Mouse (Mus musculus) neural tube, embryonic 15.5 days (tissue): ENCODE measurements around the gene Ifi44. TPM values are rescaled to one million over a fixed set of nuclear protein-coding genes. Genes with fewer than 3 reads are reported as not detected.

Source experiments
- ATAC-seq: fragments of 200-750 bp; cut with Nextera tagmentation; 2 replicates; pipeline ENCODE4 v1.8.0; 2017; ENCODE audit warnings: mild to moderate bottlenecking, moderate TSS enrichment, moderate library complexity; ENCODE audit not compliant: low FRiP score
- H3K27ac ChIP-seq: fragments of 300-500 bp; sonication (generic); replicated peaks from 2 replicates; pipeline ENCODE4 v1.5.1; 2015; ENCODE audit warnings: mild to moderate bottlenecking, inconsistent platforms
- H3K27me3 ChIP-seq: fragments of 300-500 bp; sonication (generic); replicated peaks from 2 replicates; pipeline ENCODE4 v1.6.1; 2015; ENCODE audit warnings: inconsistent platforms
- H3K36me3 ChIP-seq: fragments of 300-500 bp; sonication (generic); 2 replicates; pipeline ENCODE4 v1.6.1; 2015; ENCODE audit warnings: inconsistent platforms
- H3K4me1 ChIP-seq: fragments of 300-500 bp; sonication (generic); 2 replicates; pipeline ENCODE4 v1.6.1; 2015; ENCODE audit warnings: inconsistent platforms
- H3K4me2 ChIP-seq: fragments of 300-500 bp; sonication (generic); 2 replicates; pipeline ENCODE4 v1.6.1; 2015; ENCODE audit warnings: inconsistent platforms, mild to moderate bottlenecking, moderate library complexity
- H3K4me3 ChIP-seq: fragments of 300-500 bp; sonication (generic); replicated peaks from 2 replicates; pipeline ENCODE4 v1.5.1; 2015; ENCODE audit warnings: mild to moderate bottlenecking, inconsistent platforms
- H3K9ac ChIP-seq: fragments of 300-500 bp; sonication (generic); replicated peaks from 2 replicates; pipeline ENCODE4 v1.6.1; 2015; ENCODE audit warnings: mild to moderate bottlenecking, inconsistent platforms
- H3K9me3 ChIP-seq: fragments of 300-500 bp; sonication (generic); replicated peaks from 2 replicates; pipeline ENCODE4 v1.6.1; 2016; ENCODE audit warnings: inconsistent platforms
- WGBS: fragments of 180-500 bp; shearing (Covaris S2); methylation state at CpG from one replicate; pipeline ENCODE4 v1.1.7; 2015; ENCODE audit warnings: mixed read lengths; 5-methylcytosine and 5-hydroxymethylcytosine counted together
- polyA plus RNA-seq: library from polyadenylated mRNA; unstranded; fragments of >200 nt; fragmentation: Nextera tagmentation; extraction: Ambion mirVana; gene quantifications from 2 replicates; pipeline ENCODE4 v1.2.1, GENCODE M21; 2015

Ifi44 gene
- polyA plus RNA-seq, result 0.32 and 2.7 TPM in 2 replicates

GRCm38 (mm10) chr3:151749737-151750136, at the start of gene Ifi44:
Gene Ifi44, minus strand, starts transcription at chr3:151749960.
- Histone ChIP-seq H3K27ac (no peak within 1 kb of the TSS), H3K9me3 (no peaks in the 10 kb centered on the region), H3K9ac (no peak within 1 kb of the TSS), H3K36me3 (no peaks in the 10 kb centered on the region), H3K4me3 (no peak within 1 kb of the TSS), H3K27me3 (no peaks in the 10 kb centered on the region), H3K4me1 (no peaks in the 10 kb centered on the region), H3K4me2 (no peak within 1 kb of the TSS)
- 77% methylated on average over 7 of the region's 7 CpGs for WGBS
- no peak for ATAC-seq

GRCm38 (mm10) chr3:151788622-151789021, 38.9 kb upstream of the Ifi44 start:
- H3K4me3 ChIP-seq, result no peak overlapping the region
- no peaks in the 10 kb centered on the region for H3K36me3 ChIP-seq
- ATAC-seq, result no peak
- no peaks in the 10 kb centered on the region for H3K4me1 ChIP-seq
- H3K9ac ChIP-seq, result no peak overlapping the region
- no peaks in the 10 kb centered on the region for H3K9me3 ChIP-seq
- H3K27ac ChIP-seq, result no peak overlapping the region
- H3K4me2 ChIP-seq, result no peak overlapping the region
- 60% methylated on average over 8 of the region's 8 CpGs for WGBS
- H3K27me3 ChIP-seq, result no peaks in the 10 kb centered on the region

GRCm38 (mm10) chr3:151775089-151775488, 25.3 kb upstream of the Ifi44 start:
- H3K9me3 ChIP-seq, result no peaks in the 10 kb centered on the region
- no peak overlapping the region for H3K4me2 ChIP-seq
- no peak overlapping the region for H3K27ac ChIP-seq
- 77% methylated on average over 4 of the region's 4 CpGs for WGBS
- no peaks in the 10 kb centered on the region for H3K27me3 ChIP-seq
- no peak overlapping the region for H3K4me3 ChIP-seq
- no peaks in the 10 kb centered on the region for H3K4me1 ChIP-seq
- no peak for ATAC-seq
- H3K36me3 ChIP-seq, result no peaks in the 10 kb centered on the region
- H3K9ac ChIP-seq, result no peak overlapping the region

GRCm38 (mm10) chr3:151771074-151771473, 21.3 kb upstream of the Ifi44 start:
- Histone ChIP-seq H3K27ac (no peak overlapping the region), H3K4me1 (no peaks in the 10 kb centered on the region), H3K27me3 (no peaks in the 10 kb centered on the region), H3K4me2 (no peak overlapping the region), H3K9me3 (no peaks in the 10 kb centered on the region), H3K4me3 (no peak overlapping the region), H3K36me3 (no peaks in the 10 kb centered on the region), H3K9ac (no peak overlapping the region)
- WGBS, result 71% methylated on average over 3 of the region's 3 CpGs
- no peak for ATAC-seq

- H3K27me3 ChIP-seq, result no peaks in the 10 kb centered on the region
- 87% methylated on average over 1 of the region's 1 CpGs for WGBS
- H3K4me1 ChIP-seq, result no peaks in the 10 kb centered on the region
- no peak overlapping the region for H3K4me3 ChIP-seq
- no peak for ATAC-seq
- H3K36me3 ChIP-seq, result no peaks in the 10 kb centered on the region
- no peaks in the 10 kb centered on the region for H3K9me3 ChIP-seq
- no peak overlapping the region for H3K27ac ChIP-seq
- no peak overlapping the region for H3K9ac ChIP-seq
- H3K4me2 ChIP-seq, result no peak overlapping the region
Observed at GRCm38 (mm10) chr3:151748514-151748913, 1.2 kb downstream of the Ifi44 start.

- Histone ChIP-seq H3K4me2 (no peak overlapping the region), H3K9ac (no peak overlapping the region), H3K27ac (no peak overlapping the region), H3K36me3 (no peaks in the 10 kb centered on the region), H3K4me3 (no peak overlapping the region), H3K9me3 (no peaks in the 10 kb centered on the region), H3K27me3 (no peaks in the 10 kb centered on the region), H3K4me1 (no peaks in the 10 kb centered on the region)
- 92% methylated on average over 8 of the region's 8 CpGs for whole genome bisulfite sequencing
- ATAC-seq, result no peak
Observed at GRCm38 (mm10) chr3:151746058-151746457, 3.7 kb downstream of the Ifi44 start.

GRCm38 (mm10) chr3:151742223-151742622, 7.5 kb downstream of the Ifi44 start:
- no peaks in the 10 kb centered on the region for H3K9me3 ChIP-seq
- H3K36me3 ChIP-seq, result no peaks in the 10 kb centered on the region
- no peak overlapping the region for H3K4me2 ChIP-seq
- H3K27me3 ChIP-seq, result no peaks in the 10 kb centered on the region
- H3K27ac ChIP-seq, result no peak overlapping the region
- no peak overlapping the region for H3K9ac ChIP-seq
- ATAC-seq, result no peak
- H3K4me1 ChIP-seq, result no peaks in the 10 kb centered on the region
- WGBS, result 90% methylated on average over 1 of the region's 1 CpGs
- H3K4me3 ChIP-seq, result no peak overlapping the region

- Histone ChIP-seq H3K4me3 (no peak overlapping the region), H3K9me3 (no peaks in the 10 kb centered on the region), H3K4me1 (no peaks in the 10 kb centered on the region), H3K27me3 (no peaks in the 10 kb centered on the region), H3K36me3 (no peaks in the 10 kb centered on the region), H3K9ac (no peak overlapping the region), H3K4me2 (no peak overlapping the region), H3K27ac (no peak overlapping the region)
- 37% methylated on average over 1 of the region's 1 CpGs for WGBS
- ATAC-seq, result peak; percentile 74; the same call in 1 of the 2 replicates
Observed at GRCm38 (mm10) chr3:151716246-151716645, 33.5 kb downstream of the Ifi44 start.

- Histone ChIP-seq H3K4me2 (no peak overlapping the region), H3K27me3 (no peaks in the 10 kb centered on the region), H3K4me3 (no peak overlapping the region), H3K4me1 (no peaks in the 10 kb centered on the region), H3K36me3 (no peaks in the 10 kb centered on the region), H3K27ac (no peak overlapping the region), H3K9me3 (no peaks in the 10 kb centered on the region), H3K9ac (no peak overlapping the region)
- 93% methylated on average over 4 of the region's 4 CpGs for WGBS
- ATAC-seq, result no peak
Observed at GRCm38 (mm10) chr3:151707335-151707734, 42.4 kb downstream of the Ifi44 start.

Other genes starting within 250 kb of the Ifi44 start
- gene Ifi44l, start 12.9 kb upstream of the Ifi44 start, polyA plus RNA-seq, result 0.14 and 0.26 TPM in 2 replicates
- gene Ptgfr, start 87.7 kb upstream of the Ifi44 start, polyA plus RNA-seq, result 1.7 and 1.8 TPM in 2 replicates